Mouse (Mus musculus): ENCODE measurements around the gene Pld1. TPM values are rescaled to one million over a fixed set of nuclear protein-coding genes. Genes with fewer than 3 reads are reported as not detected.

The Pld1 gene
- polyA plus RNA-seq, 1 experiment from 2014 or later, result 2.6 TPM

DNA sequence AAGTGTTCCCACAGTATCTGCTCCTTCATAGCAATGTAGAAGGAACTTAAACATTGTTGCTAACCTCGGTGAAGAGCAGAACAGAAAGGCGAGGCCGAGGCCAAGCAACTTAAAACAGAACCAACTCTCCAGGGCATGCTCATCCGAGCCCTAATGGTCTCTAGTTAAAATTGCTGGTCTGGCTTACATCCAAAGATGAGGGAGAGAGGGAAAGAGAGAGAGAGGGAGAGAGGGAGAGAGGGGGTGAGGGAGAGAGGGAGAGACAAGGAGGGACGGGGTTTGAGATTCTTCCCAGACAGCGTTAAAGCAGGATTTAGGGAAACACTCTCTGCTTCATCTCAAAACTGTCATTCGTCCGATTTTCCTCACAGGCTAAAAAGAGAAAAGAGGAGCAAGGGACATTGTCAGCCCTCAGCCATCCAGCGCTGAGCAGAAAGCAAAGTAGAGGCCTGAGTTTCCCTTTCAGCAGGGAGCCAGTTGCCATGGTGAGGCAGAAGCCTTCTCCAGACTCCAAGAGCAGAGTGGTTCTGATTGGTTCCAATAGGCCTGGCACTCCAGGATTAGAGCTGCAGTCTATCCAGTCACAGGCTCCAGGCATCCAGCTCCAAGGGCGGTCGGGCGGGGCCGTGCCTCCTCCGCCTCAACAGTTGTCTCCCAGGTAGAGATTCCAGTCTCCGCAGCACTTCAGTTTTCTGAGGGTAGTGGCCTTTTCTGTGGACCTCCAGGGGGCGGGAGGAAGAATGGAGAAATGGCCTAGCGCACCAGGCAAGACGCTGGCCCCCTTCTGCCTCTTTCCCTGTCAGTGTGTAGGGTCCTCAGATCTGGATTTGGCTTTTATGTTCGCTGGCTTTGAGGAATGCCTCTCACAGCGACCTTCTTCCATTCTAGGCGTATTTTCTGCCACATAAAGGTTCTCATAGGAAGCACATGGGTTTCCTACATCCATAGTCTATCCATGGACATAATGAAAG, 237.8 kb downstream of the Pld1 start:
- Histone ChIP-seq H3K36me3 (no peaks in the 10 kb centered on the region), H3K4me3 (no peak overlapping the region), H3K4me1 (peaks cover 7% of the 10 kb centered on the region; the same call in 1 of the 2 replicates), H3K27ac (no peak overlapping the region), H3K4me2 (no peak overlapping the region), H3K9ac (no peak overlapping the region), H3K9me3 (replicated peaks) (no peaks in the 10 kb centered on the region), H3K27me3 (replicated peaks) (peaks cover 3% of the 10 kb centered on the region; the same call in 1 of the 2 replicates)
- 46% methylated on average over 21 of the region's 21 CpGs for WGBS (ENCODE audit: insufficient replicate concordance)
- ATAC-seq, result no peak

DNA sequence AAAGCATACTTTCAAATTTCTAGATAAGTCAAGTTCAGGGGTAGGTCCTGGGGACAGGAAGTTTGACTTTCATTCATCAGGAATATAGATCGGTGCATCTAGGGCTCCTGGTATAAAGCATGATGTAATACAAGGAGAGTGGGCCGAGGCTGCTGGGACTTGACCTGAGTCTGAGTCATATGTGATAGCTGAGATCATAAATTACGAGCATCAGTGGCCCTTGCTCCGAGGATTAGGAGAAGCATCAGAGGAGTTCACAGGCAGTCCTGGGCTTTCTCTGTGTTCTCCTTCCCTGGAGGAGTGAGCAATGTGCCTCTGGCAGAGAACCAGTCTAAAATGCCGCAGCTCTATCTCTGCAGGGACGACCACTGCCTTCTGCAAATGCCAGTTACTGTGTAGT, 239.8 kb downstream of the Pld1 start:
- no peak for ATAC-seq
- H3K4me2 ChIP-seq, result no peak overlapping the region
- no peak overlapping the region for H3K27ac ChIP-seq
- peaks cover 3% of the 10 kb centered on the region; the same call in 1 of the 2 replicates for H3K27me3 ChIP-seq (replicated peaks)
- no peak overlapping the region for H3K9ac ChIP-seq
- H3K4me3 ChIP-seq, result no peak overlapping the region
- H3K4me1 ChIP-seq, result no peaks in the 10 kb centered on the region
- H3K36me3 ChIP-seq, result no peaks in the 10 kb centered on the region
- 65% methylated on average over 6 of the region's 6 CpGs for WGBS (ENCODE audit: insufficient replicate concordance)
- no peaks in the 10 kb centered on the region for H3K9me3 ChIP-seq (replicated peaks)

Other genes with a start within 250 kb of the Pld1 start
- gene Fndc3b, start 227.4 kb upstream of the Pld1 start, polyA plus RNA-seq (2016; fragmentation: Nextera tagmentation; extraction: Ambion mirVana), result 9.4 and 9.7 TPM in 2 replicates
- not detected in 2 replicates for gene Tmem212, start 42.3 kb upstream of the Pld1 start, polyA plus RNA-seq (2016; fragmentation: Nextera tagmentation; extraction: Ambion mirVana)